Mouse (Mus musculus): ENCODE measurements around the gene Pirt.
A peak's percentile ranks its signal among the peaks of the same experiment; 100 is the strongest.

Pirt gene

DNA sequence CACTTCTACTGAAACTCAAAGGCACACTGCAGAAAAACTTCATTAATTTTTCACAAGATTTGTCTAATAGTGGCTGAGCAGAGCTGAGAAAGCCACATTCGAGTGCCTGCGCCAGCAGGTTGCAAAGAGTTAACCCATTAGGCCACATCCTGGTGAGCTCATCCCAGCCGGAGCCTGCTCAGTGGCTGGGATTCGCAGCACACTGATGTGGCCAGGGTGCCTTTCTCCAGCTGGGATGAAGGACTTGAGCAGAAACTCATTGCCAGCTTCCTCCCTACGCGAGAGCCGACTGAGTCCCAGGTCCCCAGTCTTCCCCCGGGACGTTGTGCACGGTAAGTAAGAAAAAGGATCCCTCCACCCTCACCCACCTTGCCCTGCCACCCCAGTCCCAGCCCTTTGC is at the start of gene Pirt:
Pirt (plus strand) TSS at position 171 of the 400 bp plus-strand sequence.
- no peak for DNase-seq

DNA sequence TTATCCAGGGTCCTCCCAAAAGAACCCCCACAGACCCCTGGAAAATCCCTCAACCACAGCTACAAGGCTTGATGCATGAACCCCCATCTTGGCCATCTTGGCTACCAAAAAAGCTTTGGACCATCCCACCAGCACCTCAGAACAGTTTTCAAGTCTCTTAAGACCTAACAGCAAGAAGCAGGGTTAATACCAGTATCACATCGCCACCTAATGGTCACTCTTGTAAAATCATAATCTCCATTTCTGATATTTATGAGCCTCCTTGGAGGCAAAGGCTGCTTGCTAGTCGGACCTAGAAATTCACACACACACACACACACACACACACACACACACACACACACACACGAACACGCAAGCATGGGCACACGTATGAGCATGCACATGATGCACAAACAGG is 40.1 kb upstream of the Pirt start:
- DNase-seq: peak in 1 of 2 experiments; percentile 6

DNA sequence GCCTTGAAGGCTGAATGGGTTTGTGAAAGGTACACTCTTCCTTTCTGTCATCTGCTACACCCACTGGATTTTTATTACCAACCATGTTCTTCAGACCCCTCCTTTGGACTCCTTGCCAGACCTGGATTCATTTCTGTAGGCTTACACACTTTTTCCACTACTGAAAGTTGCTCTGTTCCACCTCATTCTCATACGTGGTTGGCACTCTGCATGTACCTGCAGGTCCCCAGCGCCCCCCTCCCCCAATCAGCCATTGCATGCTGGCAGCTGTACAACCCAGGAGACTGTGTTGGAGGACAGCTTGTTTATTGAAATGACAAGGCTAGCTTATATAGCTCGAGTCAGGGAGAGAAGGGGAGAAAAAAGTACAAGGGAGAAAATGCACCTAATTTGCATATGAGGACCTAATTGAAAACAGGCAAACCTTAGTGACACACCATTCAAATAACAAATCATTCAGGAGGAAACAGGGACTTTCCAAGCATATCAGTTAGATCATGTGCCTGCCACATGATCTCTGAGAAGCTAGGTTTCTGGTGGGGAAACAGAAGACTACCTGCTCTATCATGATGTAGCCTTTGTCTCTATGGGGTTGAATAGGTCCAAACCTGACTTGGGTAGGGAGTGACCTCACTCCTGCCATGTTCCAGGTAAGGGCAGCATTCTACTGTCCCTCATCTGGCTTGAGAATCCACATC is 38.9 kb upstream of the Pirt start:
- no peak for DNase-seq

DNA sequence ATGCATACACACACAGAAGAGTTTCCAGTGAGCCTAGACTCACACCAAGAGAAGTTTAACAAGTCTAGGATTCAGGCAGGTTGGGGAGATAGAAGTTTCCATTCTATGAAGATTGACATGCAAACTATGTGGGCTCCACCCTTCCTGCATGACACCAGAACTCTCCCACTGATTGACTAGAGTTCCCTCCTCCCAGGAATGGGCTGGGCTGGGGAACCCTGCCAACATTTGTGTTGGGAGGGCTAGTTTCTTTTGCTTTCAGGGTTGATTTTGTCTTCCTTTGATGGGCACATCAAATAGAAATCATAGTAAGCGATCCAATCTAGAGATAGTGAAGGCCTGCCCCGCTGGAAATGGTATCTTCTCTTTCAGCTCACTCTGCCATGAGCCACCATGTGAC is 30.5 kb upstream of the Pirt start:
- DNase-seq: no peak

DNA sequence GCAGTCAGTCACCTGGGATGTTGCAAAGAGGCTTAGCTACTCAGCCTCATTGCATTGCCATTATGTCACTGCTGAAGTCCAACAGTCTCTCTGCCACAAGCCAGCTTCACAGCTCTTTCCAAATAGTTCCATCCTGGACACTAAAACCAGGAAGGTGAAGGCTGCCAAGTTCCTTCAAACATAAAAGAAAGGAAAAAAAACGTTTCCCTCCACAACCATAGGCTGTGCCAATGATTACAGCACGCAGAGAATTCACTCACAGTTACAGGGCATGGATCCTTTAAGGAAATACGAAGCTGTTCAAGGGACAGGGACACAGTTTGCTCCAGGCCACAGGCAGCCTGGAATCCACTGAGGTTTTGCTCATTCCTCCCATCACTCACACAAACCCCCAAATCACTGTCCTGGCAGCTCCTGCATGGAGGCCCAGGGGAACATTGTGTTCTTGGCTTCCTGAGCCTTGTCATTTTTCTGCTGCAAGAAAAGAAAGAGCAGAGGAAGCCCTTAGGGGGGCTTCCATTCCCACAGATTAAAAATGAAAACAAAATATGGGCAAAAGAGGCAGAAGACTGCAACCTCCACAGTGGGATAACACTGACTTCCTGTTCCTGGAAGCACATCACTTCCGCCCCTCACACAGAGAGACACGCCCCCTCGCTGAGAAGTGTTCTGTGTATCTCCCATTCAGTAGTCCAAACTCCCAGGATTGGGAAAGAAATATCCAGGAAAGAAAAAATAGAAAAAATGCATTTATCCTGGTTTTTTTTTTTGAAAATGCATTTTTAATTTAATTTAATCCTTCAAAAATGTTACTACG is 29.3 kb upstream of the Pirt start:
- DNase-seq: no peak

DNA sequence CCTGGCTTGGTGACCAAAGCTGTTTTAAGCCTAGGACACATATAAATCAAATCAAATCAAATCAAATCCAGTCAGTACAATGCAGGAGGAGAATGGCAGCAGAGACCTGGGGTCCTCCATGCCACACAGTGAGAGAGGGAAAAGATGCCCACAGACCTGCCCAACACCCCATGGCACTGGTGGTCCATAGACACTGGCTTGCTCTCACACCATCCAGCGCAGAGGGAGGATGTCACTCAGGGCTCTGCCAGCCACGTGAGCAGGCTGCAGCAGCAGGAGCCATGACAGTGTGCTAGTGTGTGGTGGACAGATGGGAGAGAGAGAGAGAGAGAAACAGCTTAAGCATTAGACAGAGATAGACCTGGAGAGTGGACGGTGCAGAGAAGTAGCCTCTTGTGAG is 19.2 kb upstream of the Pirt start:
- DNase-seq: no peak

DNA sequence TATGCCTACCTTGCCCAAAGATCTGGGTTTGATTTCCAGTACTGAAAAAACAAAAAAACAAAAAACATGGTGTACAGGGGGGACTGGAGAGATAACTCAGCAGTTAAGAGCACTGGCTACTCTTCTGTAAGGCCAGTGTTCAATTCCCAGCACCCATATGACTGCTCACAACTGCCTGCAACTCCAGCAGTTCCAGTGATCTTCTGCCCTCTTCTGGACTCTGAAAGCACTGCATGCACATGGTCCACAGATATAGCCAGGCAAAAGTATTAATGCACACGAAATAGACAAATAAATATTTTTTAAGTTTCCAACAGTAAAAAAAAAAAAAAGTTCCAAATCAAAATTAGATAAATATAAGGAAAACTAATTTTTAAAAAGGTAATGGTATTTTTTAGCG is 13.0 kb upstream of the Pirt start:
- DNase-seq: no peak

DNA sequence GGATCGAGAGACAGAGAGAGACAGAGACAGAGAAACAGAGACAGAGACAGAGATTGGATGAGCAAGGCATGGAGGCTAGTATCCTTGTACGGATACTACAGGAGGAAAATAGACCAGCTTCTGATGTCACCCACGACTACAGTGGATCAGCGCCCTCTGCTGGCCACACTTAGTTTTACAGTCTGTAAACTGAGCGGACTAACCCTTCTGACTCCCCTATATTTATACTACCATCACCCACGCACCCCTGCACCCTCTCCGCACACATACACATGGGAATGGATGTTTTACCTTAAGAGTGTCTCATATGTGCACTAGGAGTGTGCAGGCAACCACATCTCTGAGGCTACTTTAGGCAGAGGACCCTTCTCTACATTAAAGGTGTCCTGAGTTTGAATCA is 12.4 kb upstream of the Pirt start:
- DNase-seq: peak; percentile 49 to 80

DNA sequence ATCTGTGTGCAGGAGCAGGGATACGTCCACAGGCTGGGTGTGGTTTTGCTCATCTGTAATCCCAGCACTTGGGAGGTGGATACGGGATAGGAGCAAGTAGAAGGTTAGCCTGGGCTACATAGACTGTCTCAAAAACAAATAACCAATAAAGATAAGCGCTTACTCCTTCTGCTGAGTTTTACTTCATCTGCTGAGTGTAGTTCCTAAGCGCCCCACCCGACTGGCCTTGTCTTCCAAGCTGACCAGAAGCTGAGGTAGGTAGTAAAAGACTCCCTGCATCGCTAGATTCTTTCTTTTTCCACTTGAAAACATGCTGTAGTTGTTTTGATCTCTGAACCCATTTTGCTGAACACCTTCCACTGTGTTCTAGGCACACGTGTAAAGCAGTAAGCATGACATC is 9.0 kb upstream of the Pirt start:
- DNase-seq: no peak

DNA sequence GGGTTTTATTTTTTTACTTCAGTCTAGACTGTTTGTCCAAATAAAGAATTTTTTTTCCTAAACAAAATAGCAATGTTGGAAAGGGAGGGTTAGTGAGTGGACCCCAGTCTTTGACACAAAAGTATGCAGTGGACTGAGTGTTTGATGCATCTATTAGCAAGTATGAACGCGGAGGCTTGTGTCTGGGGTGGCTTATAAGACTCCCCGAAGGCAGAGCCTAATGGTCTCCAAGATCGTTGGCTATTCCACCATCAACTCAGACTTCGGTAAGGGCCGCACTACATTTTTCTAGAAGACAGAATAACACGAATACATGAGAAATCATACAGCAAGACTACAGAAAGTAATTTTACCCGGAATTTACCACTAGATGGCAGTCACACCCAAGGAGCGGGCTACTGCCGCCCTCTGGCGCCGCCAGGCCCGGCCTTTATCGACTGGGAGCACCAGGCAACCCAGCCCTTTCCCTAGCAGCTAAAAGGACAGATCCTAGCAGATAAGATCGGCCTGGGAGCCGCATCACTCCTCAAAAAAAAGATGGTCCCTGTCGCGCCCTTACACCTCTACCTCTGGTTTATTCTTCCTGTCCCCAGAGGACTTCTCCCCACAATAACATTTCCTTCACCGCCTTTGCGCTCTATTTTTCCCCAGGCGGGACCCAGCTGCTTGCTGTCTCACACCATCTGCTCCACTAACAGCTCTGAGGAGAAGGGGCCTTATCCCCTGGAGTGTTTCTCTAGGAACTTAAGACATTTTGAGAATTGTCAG is 6.0 kb upstream of the Pirt start:
- DNase-seq: peak; percentile 68 to 76

DNA sequence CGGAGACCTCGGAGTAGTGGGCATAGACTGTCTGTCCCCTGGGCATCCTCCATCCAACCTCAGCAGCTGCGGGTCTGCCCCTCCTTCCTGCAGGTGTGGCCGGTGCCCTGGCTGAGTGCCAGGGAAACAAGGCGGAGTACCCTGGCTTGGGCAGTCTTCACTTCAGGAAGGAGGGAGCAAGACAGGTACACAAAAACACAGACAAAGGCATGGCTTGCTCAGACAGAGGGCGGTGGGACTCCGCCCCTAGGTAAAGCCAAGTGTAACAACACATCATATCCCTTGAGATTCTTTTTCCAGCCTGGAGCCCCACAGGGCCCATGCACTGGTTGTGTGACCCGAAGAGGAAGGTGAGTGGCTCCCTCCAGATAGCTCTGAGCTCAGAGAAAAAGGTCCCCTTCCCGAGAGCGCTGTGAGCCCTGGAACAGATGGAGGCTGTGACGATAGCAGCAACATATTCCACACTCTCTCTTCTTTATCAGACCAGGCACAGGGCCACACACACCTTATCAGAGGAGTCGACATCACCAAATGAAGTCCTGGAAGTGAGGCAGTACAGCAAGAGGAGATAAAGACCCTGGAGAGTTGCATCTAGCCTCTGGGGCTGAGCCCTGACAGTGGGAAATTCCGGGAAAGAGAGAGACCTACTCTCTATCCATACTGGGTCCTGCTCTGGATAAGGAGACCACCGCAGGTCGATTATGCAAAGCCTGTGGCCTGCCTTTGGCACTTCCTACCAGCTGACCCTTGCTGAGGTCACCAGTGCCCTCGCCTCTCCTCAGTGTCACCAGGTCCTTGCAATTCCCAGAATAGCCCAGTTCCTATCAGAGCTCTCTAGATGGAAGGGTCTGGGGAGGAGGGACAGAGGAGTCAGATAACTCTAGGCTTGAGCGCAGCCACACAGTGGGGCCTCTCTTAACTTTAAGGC is 1.0 kb downstream of the Pirt start:
- no peak for DNase-seq

DNA sequence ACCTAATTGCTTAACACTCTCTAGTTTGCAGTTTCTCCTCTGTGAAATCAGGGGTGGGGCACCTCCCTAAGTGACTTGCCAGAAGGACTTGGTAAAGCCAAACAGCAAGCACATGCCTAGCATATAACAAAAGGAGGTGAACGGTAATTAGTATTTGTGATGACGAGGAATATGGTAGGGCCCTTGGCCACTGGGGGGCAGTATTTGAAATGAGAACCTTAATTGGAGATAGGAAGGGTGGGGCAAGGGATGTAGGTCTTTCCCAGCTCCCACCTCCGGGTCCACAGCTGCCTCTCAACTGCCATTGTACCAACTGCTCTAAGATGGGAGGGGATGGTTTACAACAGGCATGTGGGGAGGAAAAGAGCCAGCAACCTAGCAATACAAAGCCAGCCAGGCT is 2.5 kb downstream of the Pirt start:
- peak; percentile 57 to 71 for DNase-seq

DNA sequence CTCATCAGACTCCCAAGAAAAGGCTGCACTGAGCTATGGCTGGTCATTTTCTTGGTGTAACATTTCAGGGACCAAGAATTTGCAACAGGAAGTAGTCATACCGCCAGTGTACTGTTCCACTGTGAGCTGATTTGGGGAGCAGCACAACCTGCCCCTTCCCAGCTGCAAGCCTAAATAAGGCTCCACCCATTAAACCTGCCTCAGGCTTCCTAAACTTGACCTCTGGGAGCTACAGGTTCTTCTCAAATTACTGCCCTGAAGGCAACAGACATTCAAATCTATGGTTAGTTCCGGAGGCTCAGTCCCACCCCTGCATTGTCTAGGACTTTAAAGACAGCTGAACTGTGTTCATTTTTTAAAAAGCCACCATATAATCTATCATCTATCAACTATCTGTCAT is 8.2 kb downstream of the Pirt start:
- DNase-seq: no peak

DNA sequence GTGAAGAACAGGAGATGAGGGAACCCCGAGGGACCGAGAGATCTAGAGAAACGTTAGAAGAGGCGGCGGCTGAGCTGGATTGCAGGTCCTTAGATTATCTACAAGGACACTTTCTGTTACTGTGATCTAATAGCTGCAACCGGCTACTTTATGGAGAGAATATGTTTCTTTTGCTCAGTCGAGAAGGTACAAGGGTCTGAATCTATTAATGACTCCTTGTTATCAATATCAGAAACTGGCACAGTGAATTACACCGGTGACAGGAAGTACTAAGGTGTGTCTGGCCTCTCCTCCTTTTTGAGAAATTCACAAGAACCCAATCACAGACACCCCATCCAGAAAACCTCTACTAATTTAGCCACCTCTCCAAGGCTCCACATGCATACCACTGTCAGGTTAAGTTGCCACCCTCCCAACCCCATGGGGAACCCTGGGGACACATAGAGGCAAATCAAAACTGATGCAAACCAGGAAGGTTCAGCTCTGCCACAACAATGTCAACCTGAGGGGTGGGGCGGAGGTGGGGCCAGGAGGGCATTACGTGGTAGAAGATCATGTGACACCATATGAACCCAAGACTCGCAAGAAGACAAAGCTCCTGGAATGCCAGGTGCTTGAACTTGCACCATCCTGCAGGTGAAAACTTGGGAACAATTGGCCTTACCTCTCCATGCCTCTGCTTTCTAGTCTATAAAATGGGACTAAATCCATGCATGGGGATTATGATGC is 12.5 kb downstream of the Pirt start:
- no peak for DNase-seq

DNA sequence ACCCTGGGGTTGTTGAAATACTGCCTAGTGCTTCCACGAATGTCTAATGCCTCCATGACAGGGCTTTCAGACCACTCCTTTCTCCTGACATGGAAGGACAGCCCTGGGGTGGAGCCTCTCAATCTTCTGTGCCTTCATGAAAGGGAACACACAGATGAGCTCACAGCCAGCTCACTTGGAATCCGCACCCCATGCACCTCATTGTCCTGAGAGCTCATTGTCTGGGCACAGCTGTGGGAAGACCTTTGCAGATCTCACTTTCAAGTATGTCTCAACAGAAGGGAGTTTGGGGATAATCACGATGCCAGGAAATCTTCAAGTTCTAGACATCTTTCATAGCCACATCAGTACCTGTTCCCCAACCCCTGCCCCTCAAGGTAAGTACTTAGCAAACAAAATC is 16.5 kb downstream of the Pirt start:
- no peak for DNase-seq

DNA sequence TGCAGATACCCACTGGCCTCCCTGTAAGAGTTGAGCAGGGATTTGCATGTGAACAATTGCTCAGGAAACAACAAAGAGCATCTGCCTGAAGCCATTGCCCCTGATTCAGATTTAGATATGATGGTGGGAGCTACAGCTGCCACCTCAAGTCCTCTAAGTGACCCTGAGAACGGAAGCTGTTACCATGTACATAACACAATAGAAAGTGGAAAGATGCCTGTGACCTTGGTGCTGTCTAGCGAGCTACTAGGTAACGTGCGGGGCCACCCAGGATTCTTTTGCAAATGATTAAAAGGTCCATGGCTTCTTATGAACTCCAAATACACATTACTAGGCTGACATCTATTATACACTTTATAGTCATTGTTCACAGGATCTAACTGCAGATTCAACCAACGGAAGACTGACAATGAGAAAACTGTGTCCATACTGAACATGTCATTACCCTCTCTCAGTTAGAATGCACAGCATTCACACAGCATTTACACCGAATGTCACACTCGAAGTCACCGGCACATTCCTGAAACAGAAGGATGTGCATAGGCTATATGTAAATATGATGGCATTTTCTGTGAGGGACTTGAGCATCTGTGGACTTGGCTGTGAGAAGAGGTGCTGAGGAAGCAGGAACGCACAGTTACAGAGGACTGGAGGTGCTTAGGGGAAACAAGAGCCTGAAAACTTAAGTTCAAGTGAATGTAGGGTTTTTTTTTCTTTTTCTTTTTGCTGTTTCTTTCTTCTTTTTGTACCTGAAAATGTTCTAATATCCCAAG is 21.2 kb downstream of the Pirt start:
- no peak for DNase-seq

DNA sequence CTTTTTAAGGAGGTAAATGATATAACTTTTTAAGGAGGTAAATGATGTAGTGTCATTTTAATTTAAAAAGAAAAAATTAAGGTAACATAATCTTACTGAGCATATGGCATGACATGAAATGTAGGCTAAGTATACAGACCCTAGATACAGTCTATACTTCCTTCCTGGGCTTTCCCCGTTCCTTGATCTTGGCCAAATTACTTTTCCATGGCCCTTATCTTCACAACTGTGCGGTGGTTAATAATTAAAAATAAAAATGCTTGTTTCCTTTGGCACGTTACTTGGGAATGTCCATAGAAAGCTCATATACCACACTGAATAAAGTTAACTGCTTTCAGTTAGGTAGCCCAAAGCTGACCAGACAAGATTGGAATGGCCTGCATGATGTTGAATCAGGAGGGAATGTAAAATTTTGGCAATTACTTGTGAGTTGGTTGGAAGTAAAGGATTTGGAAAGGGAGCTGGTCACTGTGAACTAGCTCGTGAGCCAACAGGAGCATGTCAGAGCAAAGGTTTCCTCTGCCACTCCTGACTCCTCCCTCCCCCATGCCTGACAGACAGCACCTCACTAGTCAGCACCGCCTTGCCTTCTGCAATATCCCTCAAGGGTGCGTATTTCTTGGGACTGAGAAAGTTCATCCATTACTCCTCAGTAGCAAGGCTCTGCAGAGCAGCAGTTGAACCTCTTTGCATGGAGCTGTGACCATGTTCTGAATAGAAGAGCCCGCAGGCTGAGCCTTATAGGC is 22.8 kb downstream of the Pirt start:
- peak; percentile 42 to 72 for DNase-seq

DNA sequence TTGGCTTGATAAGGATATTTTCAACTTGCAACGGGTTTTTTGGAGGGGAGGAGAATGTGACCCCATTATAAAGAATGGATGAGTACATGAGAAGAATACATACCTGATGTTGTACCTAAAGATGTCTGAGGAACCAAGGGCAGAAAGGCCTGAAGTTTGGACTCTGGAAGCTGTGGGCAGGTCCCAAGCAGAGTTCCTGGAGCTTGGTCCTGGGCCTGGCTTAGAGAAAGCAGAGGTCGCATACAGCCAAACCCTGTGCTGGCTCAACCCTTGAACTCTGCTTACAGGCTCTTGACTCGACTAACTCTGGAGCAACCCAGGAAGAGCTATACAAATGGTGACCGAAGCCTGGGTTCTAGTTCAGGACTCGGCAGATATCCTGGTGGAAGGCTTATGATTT is 30.2 kb downstream of the Pirt start:
- no peak for DNase-seq

DNA sequence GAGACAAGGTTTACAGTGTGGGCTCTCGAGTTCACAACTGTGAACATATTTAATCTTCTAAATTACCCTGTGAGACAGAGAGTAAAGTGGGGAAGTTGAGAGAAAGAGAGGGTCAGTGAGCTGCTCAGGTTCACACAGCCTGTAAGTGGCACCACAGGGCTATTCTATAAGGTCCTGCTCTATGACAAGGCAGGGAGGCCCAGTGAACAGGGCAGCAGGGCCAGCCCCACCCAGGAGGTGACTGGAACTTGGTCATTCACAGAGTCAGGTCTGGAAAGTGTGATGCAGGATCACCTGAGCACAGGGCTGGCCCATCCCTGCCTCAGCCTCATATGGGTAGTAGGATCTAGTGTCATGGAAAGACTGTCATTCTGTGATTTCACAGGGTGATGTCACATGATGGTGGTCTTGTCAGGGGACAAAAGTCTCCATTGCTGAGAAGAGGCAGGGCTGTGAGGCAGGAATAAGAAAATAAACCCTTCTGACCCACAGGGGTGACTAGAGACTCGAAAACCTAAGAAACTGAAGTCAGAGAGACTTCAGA is 33.5 kb downstream of the Pirt start:
- no peak for DNase-seq

DNA sequence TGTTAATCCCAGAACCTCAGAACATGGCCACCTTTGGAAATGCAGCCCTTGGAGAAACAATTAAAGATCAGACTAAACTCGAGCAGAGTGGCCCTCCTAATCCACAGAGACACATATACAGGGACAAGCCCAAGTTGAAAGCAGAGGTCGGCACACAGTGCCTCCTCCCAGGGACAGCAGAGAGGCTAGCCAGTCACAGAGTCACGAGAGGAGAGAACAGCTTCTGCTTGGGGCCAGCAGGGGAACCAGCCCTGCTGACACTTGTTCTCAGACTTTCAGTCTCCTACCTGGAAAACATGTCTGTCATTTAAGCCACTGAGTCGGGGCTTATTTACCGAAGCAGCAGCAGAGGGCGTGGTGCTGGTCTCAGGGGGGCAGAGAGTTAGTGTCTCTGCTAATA is 34.7 kb downstream of the Pirt start:
- no peak for DNase-seq

Data from kidney, postnatal 25 days (tissue).